Mouse (Mus musculus): ENCODE results near the gene Dhx35.

The Dhx35 gene

GRCm38 (mm10) chr2:158800788-158801187 is 6.2 kb downstream of the Dhx35 start:
- no peak for DNase-seq (ENCODE audit: extremely low read depth, low read depth)

- no peak for DNase-seq (ENCODE audit: extremely low read depth, low read depth)
Measured at GRCm38 (mm10) chr2:158803575-158803974, 9.0 kb downstream of the Dhx35 start.

GRCm38 (mm10) chr2:158815686-158816085 is 21.1 kb downstream of the Dhx35 start:
- no peak for DNase-seq (ENCODE audit: extremely low read depth, low read depth)

GRCm38 (mm10) chr2:158816239-158816638 is 21.6 kb downstream of the Dhx35 start:
- DNase-seq (ENCODE audit: extremely low read depth, low read depth), result no peak

GRCm38 (mm10) chr2:158817708-158818107 is 23.1 kb downstream of the Dhx35 start:
- no peak for DNase-seq (ENCODE audit: extremely low read depth, low read depth)

- DNase-seq (ENCODE audit: extremely low read depth, low read depth), result no peak
Measured at GRCm38 (mm10) chr2:158828124-158828523, 33.5 kb downstream of the Dhx35 start.

GRCm38 (mm10) chr2:158829746-158830145 is 35.1 kb downstream of the Dhx35 start:
- no peak for DNase-seq (ENCODE audit: extremely low read depth, low read depth)

GRCm38 (mm10) chr2:158833221-158833620 is 38.6 kb downstream of the Dhx35 start:
- DNase-seq (ENCODE audit: extremely low read depth, low read depth), result no peak

- DNase-seq (ENCODE audit: extremely low read depth, low read depth), result no peak
Measured at GRCm38 (mm10) chr2:158833645-158834044, 39.0 kb downstream of the Dhx35 start.

- no peak for DNase-seq (ENCODE audit: extremely low read depth, low read depth)
Measured at GRCm38 (mm10) chr2:158843287-158843686, 48.7 kb downstream of the Dhx35 start.

- no peak for DNase-seq (ENCODE audit: extremely low read depth, low read depth)
Measured at GRCm38 (mm10) chr2:158845031-158845430, 50.4 kb downstream of the Dhx35 start.

GRCm38 (mm10) chr2:158846208-158846607 is 51.6 kb downstream of the Dhx35 start:
- no peak for DNase-seq (ENCODE audit: extremely low read depth, low read depth)

GRCm38 (mm10) chr2:158847991-158848390 is 53.4 kb downstream of the Dhx35 start:
- no peak for DNase-seq (ENCODE audit: extremely low read depth, low read depth)

GRCm38 (mm10) chr2:158849416-158849815 is 54.8 kb downstream of the Dhx35 start:
- no peak for DNase-seq (ENCODE audit: extremely low read depth, low read depth)

GRCm38 (mm10) chr2:158852579-158852978 is 58.0 kb downstream of the Dhx35 start:
- DNase-seq (ENCODE audit: extremely low read depth, low read depth), result no peak

GRCm38 (mm10) chr2:158856896-158857499 is 62.4 kb downstream of the Dhx35 start:
- DNase-seq (ENCODE audit: extremely low read depth, low read depth), result no peak

- no peak for DNase-seq (ENCODE audit: extremely low read depth, low read depth)
Measured at GRCm38 (mm10) chr2:158857579-158857978, 63.0 kb downstream of the Dhx35 start.

GRCm38 (mm10) chr2:158861115-158861514 is 66.5 kb downstream of the Dhx35 start:
- DNase-seq (ENCODE audit: extremely low read depth, low read depth), result no peak

GRCm38 (mm10) chr2:158863341-158864125 is 68.9 kb downstream of the Dhx35 start:
- peak; percentile 62 for DNase-seq (ENCODE audit: extremely low read depth, low read depth)

- no peak for DNase-seq (ENCODE audit: extremely low read depth, low read depth)
Measured at GRCm38 (mm10) chr2:158864126-158864458, 69.5 kb downstream of the Dhx35 start.

GRCm38 (mm10) chr2:158865358-158865757 is 70.8 kb downstream of the Dhx35 start:
- DNase-seq (ENCODE audit: extremely low read depth, low read depth), result peak; percentile 33

GRCm38 (mm10) chr2:158886571-158886970 is 92.0 kb downstream of the Dhx35 start:
- no peak for DNase-seq (ENCODE audit: extremely low read depth, low read depth)

- no peak for DNase-seq (ENCODE audit: extremely low read depth, low read depth)
Measured at GRCm38 (mm10) chr2:158888531-158888930, 93.9 kb downstream of the Dhx35 start.
